Mouse (Mus musculus) stomach, embryonic 15.5 days (tissue): ENCODE measurements around the gene Itpr1. TPM values are rescaled to one million over a fixed set of nuclear protein-coding genes. Genes with fewer than 3 reads are reported as not detected.
A peak's percentile ranks its signal among the peaks of the same experiment; 100 is the strongest.

Experiments
- ATAC-seq: fragments of 200-750 bp; cut with Nextera tagmentation; 2 replicates; pipeline ENCODE4 v1.8.0; 2017; ENCODE audit warnings: low read depth, moderate number of reproducible peaks, moderate TSS enrichment; ENCODE audit not compliant: insufficient read depth, low FRiP score
- H3K27ac ChIP-seq: fragments of 300-500 bp; sonication (generic); 2 replicates; pipeline ENCODE4 v1.5.1; 2015; ENCODE audit warnings: mild to moderate bottlenecking, inconsistent platforms
- H3K27me3 ChIP-seq: fragments of 300-500 bp; sonication (generic); replicated peaks from 2 replicates; pipeline ENCODE4 v1.6.1; 2015; ENCODE audit warnings: inconsistent platforms
- H3K36me3 ChIP-seq: fragments of 300-500 bp; sonication (generic); 2 replicates; pipeline ENCODE4 v1.6.1; 2015; ENCODE audit warnings: inconsistent platforms
- H3K4me1 ChIP-seq: fragments of 300-500 bp; sonication (generic); 2 replicates; pipeline ENCODE4 v1.6.1; 2015; ENCODE audit warnings: inconsistent platforms
- H3K4me2 ChIP-seq: fragments of 300-500 bp; sonication (generic); 2 replicates; pipeline ENCODE4 v1.6.1; 2015; ENCODE audit warnings: mild to moderate bottlenecking, inconsistent platforms
- H3K4me3 ChIP-seq: fragments of 300-500 bp; sonication (generic); replicated peaks from 2 replicates; pipeline ENCODE4 v1.5.1; 2015; ENCODE audit warnings: inconsistent platforms
- H3K9ac ChIP-seq: fragments of 300-500 bp; sonication (generic); 2 replicates; pipeline ENCODE4 v1.6.1; 2015; ENCODE audit warnings: inconsistent platforms
- H3K9me3 ChIP-seq: fragments of 300-500 bp; sonication (generic); 2 replicates; pipeline ENCODE4 v1.6.1; 2016; ENCODE audit warnings: inconsistent platforms
- WGBS: fragments of 180-500 bp; shearing (Covaris S2); methylation state at CpG from one replicate; pipeline ENCODE4 v1.1.7; 2015; 5-methylcytosine and 5-hydroxymethylcytosine counted together
- polyA plus RNA-seq: library from polyadenylated mRNA; unstranded; fragments of >200 nt; fragmentation: Nextera tagmentation; extraction: Ambion mirVana; gene quantifications from 2 replicates; pipeline ENCODE4 v1.2.1, GENCODE M21; 2015

The Itpr1 gene
- polyA plus RNA-seq, 1 experiment from 2014 or later, result 9.4 TPM

DNA sequence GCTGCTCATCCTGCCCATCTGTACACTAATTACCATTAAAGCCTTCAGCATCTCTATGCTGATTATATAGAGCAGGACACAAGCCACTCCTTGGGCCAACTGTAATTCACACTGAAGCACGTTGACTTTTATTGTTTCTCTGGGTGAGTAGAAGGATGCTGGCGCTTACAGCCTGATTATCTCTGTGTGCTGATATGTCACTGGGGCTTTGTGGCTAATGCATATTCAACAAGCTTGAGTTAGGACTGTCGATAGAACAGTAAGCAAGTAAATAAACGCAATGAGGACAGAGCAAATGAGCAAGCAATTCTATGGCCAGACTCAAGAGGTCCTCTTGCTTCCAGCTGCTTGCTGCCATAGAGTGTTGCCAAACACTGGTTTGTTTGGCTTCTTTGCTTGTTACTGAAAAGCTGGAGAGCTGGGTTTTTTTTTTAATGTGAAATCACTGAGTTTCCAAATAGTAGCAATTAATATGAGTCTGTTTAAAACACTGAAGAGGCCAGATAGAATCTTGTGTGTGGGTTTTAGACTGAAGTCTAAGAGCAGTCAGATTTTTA lies 103.5 kb downstream of the Itpr1 start:
- WGBS, result 70% methylated on average over 4 of the region's 4 CpGs
- Histone ChIP-seq H3K4me2 (no peak overlapping the region), H3K9me3 (no peaks in the 10 kb centered on the region), H3K27me3 (no peaks in the 10 kb centered on the region), H3K9ac (no peak overlapping the region), H3K36me3 (no peaks in the 10 kb centered on the region), H3K4me3 (no peak overlapping the region), H3K4me1 (no peaks in the 10 kb centered on the region), H3K27ac (no peak overlapping the region)
- no peak for ATAC-seq

DNA sequence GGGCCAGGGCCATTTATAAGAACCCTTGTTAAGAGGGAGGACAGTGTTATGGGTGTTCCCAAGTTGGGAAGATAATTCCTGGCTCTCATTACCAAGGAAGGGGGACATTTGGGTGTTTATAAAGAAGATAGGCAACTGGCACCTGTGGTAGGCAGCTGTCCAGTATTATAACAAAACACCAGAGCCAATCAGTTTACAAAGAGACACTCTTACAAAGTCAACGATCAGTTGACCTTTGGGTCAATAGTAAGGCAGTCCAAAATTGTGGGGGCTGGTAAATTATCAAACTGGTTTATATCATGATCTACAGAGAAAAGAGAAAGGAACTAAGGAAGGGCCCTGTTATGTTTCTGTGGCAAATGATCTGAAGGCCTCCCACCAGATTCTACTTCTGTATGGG lies 104.1 kb downstream of the Itpr1 start:
- H3K27me3 ChIP-seq, result no peaks in the 10 kb centered on the region
- H3K9me3 ChIP-seq, result no peaks in the 10 kb centered on the region
- no peak overlapping the region for H3K4me2 ChIP-seq
- no peak overlapping the region for H3K4me3 ChIP-seq
- no peak overlapping the region for H3K9ac ChIP-seq
- no peak for ATAC-seq
- H3K36me3 ChIP-seq, result no peaks in the 10 kb centered on the region
- WGBS, result 54% methylated on average over 1 of the region's 1 CpGs
- H3K27ac ChIP-seq, result no peak overlapping the region
- H3K4me1 ChIP-seq, result no peaks in the 10 kb centered on the region

DNA sequence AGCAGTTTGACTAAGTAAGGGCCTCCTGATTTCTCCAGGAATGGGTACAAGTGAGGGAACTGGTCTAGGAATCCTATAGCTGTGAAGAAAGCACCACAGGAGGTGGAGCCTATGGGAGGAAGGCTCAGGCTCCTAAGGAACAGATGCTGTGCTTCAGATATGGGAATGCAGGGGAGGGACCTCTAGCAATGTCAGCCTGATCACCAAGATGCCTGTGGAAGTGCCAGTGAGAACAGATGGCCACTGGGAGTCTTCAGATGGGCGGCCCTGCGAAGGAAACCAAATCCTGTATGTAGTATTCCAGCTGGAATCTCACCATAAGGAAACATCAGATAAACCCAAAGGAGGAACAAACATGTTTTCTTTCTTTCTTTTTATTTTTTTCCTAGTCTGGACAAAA lies 108.8 kb downstream of the Itpr1 start:
- no peak overlapping the region for H3K27ac ChIP-seq
- no peaks in the 10 kb centered on the region for H3K9me3 ChIP-seq
- no peak overlapping the region for H3K4me2 ChIP-seq
- H3K27me3 ChIP-seq, result no peaks in the 10 kb centered on the region
- no peaks in the 10 kb centered on the region for H3K4me1 ChIP-seq
- H3K4me3 ChIP-seq, result no peak overlapping the region
- H3K9ac ChIP-seq, result no peak overlapping the region
- 61% methylated on average over 2 of the region's 2 CpGs for WGBS
- peak; percentile 63; the same call in 1 of the 2 replicates for ATAC-seq
- H3K36me3 ChIP-seq, result no peaks in the 10 kb centered on the region

DNA sequence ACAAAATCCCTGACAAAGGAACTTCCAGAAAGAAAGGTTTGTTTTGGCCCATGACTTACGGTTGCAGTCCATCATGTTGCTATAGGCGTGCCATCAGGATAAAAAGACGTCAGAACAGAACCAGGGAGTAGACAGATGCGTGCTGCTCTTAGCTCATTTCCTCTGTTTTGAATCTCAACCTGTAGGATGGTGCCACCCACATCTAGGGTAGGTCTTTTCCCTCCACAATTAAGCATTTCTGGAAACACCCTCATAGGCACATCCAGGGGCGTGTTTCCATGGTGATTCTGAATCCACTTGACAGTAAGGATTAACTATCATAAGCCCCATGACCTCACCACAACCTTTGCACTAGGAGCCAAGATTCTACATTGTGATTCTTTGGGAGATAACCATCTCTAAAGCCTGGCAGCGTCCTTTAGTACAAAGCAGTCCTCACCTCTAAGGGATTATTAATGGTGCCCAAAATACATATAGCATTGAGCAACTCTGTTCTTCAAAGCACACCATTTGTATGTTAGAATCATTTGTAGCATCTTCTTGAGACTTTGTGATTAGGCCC lies 111.6 kb downstream of the Itpr1 start:
- no peaks in the 10 kb centered on the region for H3K4me1 ChIP-seq
- no peak overlapping the region for H3K4me2 ChIP-seq
- no peaks in the 10 kb centered on the region for H3K36me3 ChIP-seq
- no peak overlapping the region for H3K27ac ChIP-seq
- no peaks in the 10 kb centered on the region for H3K9me3 ChIP-seq
- H3K27me3 ChIP-seq, result no peaks in the 10 kb centered on the region
- no peak for ATAC-seq
- H3K4me3 ChIP-seq, result no peak overlapping the region
- H3K9ac ChIP-seq, result no peak overlapping the region
- 75% methylated on average over 6 of the region's 6 CpGs for WGBS

DNA sequence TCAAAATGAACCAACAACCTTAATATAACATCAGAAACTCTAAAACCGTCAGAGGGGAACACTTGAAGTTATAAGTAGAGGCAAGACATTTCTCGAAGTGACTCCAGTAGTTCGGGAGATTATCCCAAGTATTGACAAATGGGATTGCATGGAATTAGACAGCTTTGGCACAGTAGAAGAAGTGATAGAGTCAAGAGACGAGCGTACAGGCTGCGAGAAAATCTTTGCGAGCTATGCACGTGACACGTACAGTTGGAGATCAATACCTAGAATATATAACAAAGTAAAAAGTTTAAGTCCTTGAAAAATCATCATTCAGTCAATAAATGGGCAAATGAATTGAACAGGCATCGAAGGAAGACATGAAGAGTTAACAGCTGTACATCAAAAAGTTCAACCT lies 112.5 kb downstream of the Itpr1 start:
- no peaks in the 10 kb centered on the region for H3K36me3 ChIP-seq
- no peak overlapping the region for H3K27ac ChIP-seq
- no peak overlapping the region for H3K4me3 ChIP-seq
- ATAC-seq, result no peak
- WGBS, result 89% methylated on average over 10 of the region's 10 CpGs
- no peak overlapping the region for H3K9ac ChIP-seq
- no peak overlapping the region for H3K4me2 ChIP-seq
- H3K4me1 ChIP-seq, result no peaks in the 10 kb centered on the region
- H3K9me3 ChIP-seq, result no peaks in the 10 kb centered on the region
- H3K27me3 ChIP-seq, result no peaks in the 10 kb centered on the region

DNA sequence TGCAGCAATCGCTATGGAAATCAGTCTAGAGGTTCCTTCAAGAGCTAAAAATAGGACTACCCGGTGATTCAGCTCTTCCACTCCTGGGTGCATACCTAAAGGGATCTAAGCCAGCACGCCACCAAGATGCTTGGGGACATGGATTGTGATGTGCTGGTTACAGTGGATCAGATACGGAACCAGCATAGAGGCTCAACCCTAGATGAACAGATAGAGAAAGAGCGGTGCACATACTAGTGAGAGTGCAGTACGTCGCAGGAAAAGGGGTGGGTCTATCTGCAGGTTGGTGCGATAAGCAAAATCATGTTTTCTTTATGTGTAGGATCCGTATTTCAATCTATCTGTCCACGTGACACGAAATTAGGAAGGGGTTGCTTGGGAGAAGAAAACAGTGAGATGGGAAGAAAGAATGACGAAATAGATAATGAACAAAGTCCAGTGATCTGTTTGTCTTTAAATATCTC lies 113.1 kb downstream of the Itpr1 start:
- WGBS, result 84% methylated on average over 12 of the region's 12 CpGs
- no peak for ATAC-seq
- no peaks in the 10 kb centered on the region for H3K27me3 ChIP-seq
- H3K9me3 ChIP-seq, result no peaks in the 10 kb centered on the region
- H3K9ac ChIP-seq, result no peak overlapping the region
- H3K36me3 ChIP-seq, result no peaks in the 10 kb centered on the region
- no peaks in the 10 kb centered on the region for H3K4me1 ChIP-seq
- no peak overlapping the region for H3K4me3 ChIP-seq
- H3K27ac ChIP-seq, result no peak overlapping the region
- no peak overlapping the region for H3K4me2 ChIP-seq

DNA sequence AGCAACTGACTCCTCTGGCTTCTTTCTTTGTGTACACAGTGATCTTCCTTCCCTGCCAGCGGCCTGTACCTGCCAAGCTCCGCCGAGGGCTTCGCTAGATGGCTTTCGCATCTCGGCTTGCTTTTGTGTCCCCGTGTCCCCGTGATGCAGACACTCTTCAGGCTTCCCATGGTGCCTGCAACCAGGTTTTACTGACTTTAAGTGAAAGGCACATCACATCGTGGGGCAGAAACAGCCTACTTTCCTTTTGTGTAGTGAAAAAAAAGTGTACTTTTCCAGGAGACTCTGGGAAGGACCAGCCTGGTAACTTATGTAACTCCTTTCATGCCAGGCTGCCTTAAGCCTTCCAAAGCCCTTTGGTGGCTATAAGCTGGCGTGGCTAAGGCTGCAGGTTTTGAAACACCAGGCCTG lies 113.9 kb downstream of the Itpr1 start:
- Histone ChIP-seq H3K27ac (no peak overlapping the region), H3K27me3 (no peaks in the 10 kb centered on the region), H3K4me1 (no peaks in the 10 kb centered on the region), H3K9ac (no peak overlapping the region), H3K36me3 (no peaks in the 10 kb centered on the region), H3K4me2 (no peak overlapping the region), H3K4me3 (no peak overlapping the region), H3K9me3 (no peaks in the 10 kb centered on the region)
- 70% methylated on average over 10 of the region's 10 CpGs for WGBS
- ATAC-seq, result no peak

DNA sequence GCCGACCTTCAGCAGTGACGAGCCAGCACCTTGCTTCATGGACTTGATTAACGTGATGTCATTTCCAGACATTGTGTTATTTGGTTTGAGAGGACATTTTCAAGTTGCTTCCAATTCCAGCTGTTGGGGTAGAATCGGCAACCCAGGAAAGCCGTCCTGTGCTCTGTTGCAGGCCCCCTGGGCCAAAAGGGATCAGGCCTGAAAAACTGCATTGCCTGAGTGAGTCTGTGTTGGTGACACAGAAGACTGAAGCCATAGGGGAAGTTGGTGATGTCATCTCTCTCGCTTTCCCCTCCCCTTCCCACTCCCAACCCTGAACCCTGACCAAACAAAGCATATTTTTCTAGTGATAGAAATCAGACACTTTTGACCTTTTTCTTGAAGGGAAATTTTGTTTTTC lies 114.7 kb downstream of the Itpr1 start:
- Histone ChIP-seq H3K27ac (no peak overlapping the region), H3K4me1 (no peaks in the 10 kb centered on the region), H3K27me3 (no peaks in the 10 kb centered on the region), H3K36me3 (no peaks in the 10 kb centered on the region), H3K9me3 (no peaks in the 10 kb centered on the region), H3K4me3 (no peak overlapping the region), H3K4me2 (no peak overlapping the region), H3K9ac (no peak overlapping the region)
- ATAC-seq, result no peak
- WGBS, result 52% methylated on average over 6 of the region's 6 CpGs

DNA sequence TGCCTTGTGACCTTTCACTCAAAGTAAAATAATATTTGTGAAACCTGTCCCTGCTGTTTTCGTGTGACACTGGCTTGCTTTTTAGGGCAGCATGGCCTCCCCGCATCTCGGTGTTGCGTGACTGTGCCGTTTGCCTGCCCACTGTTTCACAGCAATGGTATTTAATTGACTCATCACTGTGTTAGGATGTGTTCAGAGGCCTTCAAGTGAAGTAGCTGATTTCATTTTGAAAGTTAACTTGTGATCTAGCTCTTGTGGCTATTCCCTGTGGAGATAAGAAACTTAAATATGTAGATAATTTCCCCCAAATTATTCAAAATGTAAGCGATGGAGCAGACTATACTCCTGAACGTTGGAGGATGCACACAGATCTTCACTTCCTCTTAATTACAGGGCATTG lies 115.4 kb downstream of the Itpr1 start:
- no peak overlapping the region for H3K4me3 ChIP-seq
- 74% methylated on average over 7 of the region's 7 CpGs for WGBS
- no peaks in the 10 kb centered on the region for H3K27me3 ChIP-seq
- H3K4me1 ChIP-seq, result no peaks in the 10 kb centered on the region
- no peaks in the 10 kb centered on the region for H3K9me3 ChIP-seq
- no peak overlapping the region for H3K4me2 ChIP-seq
- H3K36me3 ChIP-seq, result no peaks in the 10 kb centered on the region
- no peak for ATAC-seq
- H3K27ac ChIP-seq, result no peak overlapping the region
- H3K9ac ChIP-seq, result no peak overlapping the region

DNA sequence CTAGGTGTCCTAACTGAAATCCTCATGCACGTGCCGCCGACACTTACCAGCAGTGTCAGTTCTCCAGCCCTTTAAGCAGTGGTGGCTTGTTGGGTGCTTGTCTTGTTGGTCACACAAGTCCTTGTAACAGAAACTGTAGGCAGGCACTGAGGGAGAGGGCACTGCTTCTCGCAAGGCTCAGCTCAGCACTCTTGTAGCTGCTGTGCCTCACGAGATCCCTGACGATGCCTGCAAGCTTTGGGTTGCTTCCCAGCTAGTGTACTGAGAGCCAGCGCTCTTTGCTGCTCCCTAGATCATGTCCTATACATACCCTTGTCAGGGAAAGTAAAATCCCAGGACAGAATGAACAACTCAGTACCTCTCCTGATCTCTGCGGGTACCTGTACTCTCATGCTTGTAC lies 117.6 kb downstream of the Itpr1 start:
- no peak for ATAC-seq
- WGBS, result 87% methylated on average over 8 of the region's 8 CpGs
- no peak overlapping the region for H3K4me3 ChIP-seq
- no peaks in the 10 kb centered on the region for H3K4me1 ChIP-seq
- no peak overlapping the region for H3K9ac ChIP-seq
- no peaks in the 10 kb centered on the region for H3K27me3 ChIP-seq
- H3K36me3 ChIP-seq, result no peaks in the 10 kb centered on the region
- H3K4me2 ChIP-seq, result no peak overlapping the region
- H3K9me3 ChIP-seq, result no peaks in the 10 kb centered on the region
- H3K27ac ChIP-seq, result no peak overlapping the region

DNA sequence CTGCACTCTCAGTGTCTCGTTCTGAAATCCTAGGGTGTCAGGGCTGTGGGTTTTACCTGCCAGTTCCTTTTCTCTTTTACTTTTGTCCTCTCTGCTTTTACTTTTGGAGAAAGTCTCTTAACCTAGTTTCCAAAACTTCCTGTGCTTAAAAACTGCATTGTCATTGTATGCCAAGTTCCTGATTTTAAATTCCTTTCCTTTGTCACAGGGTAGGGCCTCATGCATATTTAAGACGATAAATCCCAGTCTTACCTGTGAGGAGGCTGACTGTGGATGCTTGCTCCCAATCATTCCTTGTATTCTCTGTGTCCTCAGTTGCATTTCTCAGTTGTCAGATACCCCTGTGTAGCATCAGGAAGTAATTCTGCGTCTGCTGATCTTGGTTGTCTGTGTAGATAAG lies 118.4 kb downstream of the Itpr1 start:
- Histone ChIP-seq H3K9ac (no peak overlapping the region), H3K36me3 (no peaks in the 10 kb centered on the region), H3K4me1 (no peaks in the 10 kb centered on the region), H3K4me2 (no peak overlapping the region), H3K4me3 (no peak overlapping the region), H3K27me3 (no peaks in the 10 kb centered on the region), H3K27ac (no peak overlapping the region), H3K9me3 (no peaks in the 10 kb centered on the region)
- ATAC-seq, result no peak
- WGBS, result 66% methylated on average over 3 of the region's 3 CpGs

DNA sequence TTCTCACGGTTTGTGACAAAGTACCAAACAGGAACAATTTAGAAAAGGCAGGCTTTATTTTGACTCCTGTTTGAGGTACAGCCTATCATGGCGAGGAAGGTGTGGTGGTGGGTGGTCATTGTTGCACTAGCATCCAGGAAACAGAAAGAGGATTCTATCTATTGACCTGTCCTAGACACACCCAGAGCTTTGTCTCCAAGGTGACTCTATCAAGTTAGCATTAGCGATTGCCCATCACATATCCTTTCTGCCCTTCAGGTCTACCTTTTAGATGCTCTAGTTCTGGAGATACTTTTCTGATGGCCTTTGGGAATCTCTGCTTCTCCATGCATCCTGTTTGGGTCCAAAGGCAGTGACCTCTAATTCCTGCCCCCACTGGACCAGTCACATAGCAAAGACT lies 121.2 kb downstream of the Itpr1 start:
- WGBS, result 82% methylated on average over 3 of the region's 3 CpGs
- Histone ChIP-seq H3K36me3 (no peaks in the 10 kb centered on the region), H3K27ac (no peak overlapping the region), H3K4me1 (no peaks in the 10 kb centered on the region), H3K4me3 (no peak overlapping the region), H3K27me3 (no peaks in the 10 kb centered on the region), H3K4me2 (no peak overlapping the region), H3K9ac (no peak overlapping the region), H3K9me3 (no peaks in the 10 kb centered on the region)
- no peak for ATAC-seq
